Mouse (Mus musculus) urinary bladder, adult 18-20 months (tissue): ENCODE data around the gene Usp19.
A peak's percentile ranks its signal among the peaks of the same experiment; 100 is the strongest.

Experiments
- DNase-seq, 2 experiments: peaks; one replicate each; pipeline ENCODE4 v3.0.0; 2022; ENCODE audit warnings: low spot score in 2 of 2, mixed read lengths in 2 of 2

Gene Usp19

GRCm38 (mm10) chr9:108466219-108466618 lies 24.2 kb upstream of the Usp19 start:
- no peak for DNase-seq

- no peak for DNase-seq
Observed at GRCm38 (mm10) chr9:108469430-108469829, 21.0 kb upstream of the Usp19 start.

GRCm38 (mm10) chr9:108469845-108470244 lies 20.6 kb upstream of the Usp19 start:
- DNase-seq, result no peak

- no peak for DNase-seq
Observed at GRCm38 (mm10) chr9:108474528-108474927, 15.9 kb upstream of the Usp19 start.

DNA sequence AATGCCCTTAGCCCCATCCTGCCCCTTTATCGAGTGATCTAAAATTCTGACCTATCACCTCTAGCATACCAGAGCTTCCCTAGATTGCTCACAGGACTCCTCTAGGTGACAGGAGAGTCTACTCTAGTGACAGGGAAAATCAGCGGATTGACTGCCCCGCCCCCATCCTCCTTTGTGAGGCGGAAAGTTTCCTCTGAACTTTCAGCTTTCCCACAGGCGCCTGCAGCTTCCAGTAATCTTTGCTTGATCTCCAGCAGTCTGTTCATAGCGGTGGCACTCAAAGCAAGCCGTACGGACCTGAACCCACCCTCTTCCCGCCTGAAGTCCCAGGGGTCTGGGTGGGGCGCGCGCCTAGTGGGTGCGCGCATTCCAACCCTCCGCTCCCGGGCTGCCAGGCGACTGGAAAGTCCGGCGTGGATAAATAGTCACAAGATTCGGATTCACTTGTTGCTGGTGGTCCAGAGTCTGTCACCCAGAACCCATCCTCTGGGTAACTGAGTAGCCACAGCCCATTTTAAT lies 11.7 kb upstream of the Usp19 start:
- peak; percentile 60 to 82 for DNase-seq

DNA sequence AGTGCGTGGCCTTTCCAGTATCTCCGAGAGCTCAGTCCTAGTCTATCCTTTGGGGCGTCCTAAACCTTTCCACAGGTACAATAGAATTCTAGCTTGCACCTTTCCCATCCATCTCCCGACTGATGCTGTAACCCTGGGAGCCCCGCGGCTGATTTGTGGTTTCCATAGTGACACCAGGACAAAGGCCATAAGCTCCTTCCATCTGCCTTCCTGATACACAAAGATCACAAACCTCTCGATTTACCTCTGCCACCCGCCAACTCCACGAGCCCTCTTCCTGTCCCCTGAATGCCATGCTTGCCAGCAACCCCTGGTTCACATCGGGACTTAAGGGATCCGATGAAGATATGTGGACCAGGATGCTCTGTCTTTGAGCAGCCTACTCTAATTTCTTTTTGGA lies 11.2 kb upstream of the Usp19 start:
- peak in 1 of 2 experiments; percentile 38 for DNase-seq

DNA sequence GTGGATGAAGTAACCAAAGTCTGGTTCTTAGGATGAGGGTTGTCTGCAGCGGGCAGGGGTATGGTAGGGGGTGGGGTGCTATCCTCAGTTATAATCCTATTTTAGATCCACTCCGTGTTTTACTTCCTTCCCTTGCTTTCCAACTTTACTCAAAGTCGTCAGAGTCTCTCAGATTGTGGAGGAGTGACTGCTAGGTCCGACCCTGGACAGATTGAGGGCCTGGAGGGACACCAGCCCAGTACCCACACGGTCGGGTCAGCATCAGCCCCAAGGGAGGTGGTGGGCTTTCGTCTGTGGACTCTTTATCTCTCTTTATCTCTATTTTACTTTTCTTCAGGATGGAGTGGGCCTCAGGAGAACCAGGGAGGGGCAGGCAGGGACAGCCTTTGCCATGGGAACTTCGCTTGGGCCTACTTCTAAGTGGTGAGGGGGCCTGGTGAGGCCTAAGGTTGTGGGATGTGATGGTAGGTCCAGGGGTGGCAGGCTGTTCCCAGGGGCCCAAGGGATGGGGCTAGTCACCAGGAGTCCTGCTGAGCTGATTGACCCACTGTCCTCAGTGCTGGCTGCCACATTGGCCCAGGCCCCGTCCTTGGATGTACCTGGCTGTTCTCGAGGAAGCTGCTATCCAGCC lies 10.6 kb upstream of the Usp19 start, which contains the start of gene Lamb2:
TSS of gene Lamb2 (plus strand) at position 16 of the 631 bp plus-strand sequence.
- DNase-seq, result peak in 1 of 2 experiments; percentile 51

GRCm38 (mm10) chr9:108480813-108481519 lies 9.4 kb upstream of the Usp19 start:
- no peak for DNase-seq

- no peak for DNase-seq
Observed at GRCm38 (mm10) chr9:108481520-108482210, 8.7 kb upstream of the Usp19 start.

GRCm38 (mm10) chr9:108483051-108483790 lies 7.2 kb upstream of the Usp19 start:
- no peak for DNase-seq

DNA sequence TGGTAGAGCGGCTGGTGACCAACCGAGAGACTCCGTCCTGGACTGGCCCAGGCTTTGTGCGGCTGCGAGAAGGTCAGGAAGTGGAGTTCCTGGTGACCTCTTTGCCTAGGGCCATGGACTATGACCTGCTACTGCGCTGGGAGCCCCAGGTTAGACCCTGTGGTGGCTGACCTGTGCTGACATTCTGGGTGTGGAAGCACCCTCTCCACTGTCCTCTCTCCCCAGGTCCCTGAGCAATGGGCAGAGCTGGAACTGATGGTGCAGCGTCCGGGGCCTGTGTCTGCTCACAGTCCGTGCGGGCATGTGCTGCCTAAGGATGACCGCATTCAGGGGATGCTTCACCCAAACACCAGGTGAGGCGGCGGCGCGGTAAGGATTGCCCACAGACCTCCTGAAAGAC lies 6.4 kb upstream of the Usp19 start:
- no peak for DNase-seq

DNA sequence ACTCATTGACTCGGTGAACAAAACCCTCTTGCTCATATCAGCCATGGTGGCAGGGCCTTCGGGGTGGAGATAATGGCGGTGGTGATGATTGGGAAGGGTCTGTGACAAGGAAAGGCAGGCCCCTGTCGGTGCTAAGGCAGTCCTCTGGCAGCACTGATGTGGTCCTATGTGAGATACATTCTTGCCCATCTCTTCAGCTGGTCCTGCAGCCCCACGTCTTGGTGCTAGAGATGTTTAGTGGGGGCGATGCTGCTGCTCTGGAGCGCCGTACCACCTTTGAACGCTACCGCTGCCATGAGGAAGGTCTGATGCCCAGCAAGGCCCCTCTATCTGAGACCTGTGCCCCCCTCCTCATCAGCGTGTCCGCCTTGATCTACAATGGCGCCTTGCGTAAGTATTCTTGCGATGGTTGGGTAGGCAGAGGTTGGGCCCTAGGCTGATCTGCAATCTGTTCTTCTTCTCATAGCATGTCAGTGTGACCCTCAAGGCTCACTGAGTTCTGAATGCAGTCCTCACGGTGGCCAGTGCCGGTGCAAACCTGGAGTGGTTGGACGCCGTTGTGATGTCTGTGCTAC lies 5.0 kb upstream of the Usp19 start:
- DNase-seq, result no peak

- DNase-seq, result no peak
Observed at GRCm38 (mm10) chr9:108486973-108487530, 3.4 kb upstream of the Usp19 start.

DNA sequence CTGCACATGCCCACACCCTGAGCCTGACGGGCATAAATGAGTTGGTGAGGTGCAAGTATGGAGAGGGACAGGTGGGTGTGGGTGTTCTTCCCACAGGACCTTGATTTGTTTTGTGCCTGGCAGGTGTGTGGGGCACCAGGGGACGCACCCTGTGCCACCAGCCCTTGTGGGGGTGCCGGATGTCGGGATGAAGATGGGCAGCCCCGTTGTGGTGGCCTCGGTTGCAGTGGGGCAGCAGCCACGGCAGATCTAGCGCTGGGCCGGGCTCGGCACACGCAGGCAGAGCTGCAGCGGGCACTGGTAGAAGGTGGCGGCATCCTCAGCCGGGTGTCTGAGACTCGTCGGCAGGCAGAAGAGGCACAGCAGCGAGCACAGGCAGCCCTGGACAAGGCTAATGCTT lies 2.0 kb upstream of the Usp19 start:
- no peak for DNase-seq

- DNase-seq, result no peak
Observed at GRCm38 (mm10) chr9:108489215-108489614, 1.2 kb upstream of the Usp19 start.

- no peak for DNase-seq
Observed at GRCm38 (mm10) chr9:108489702-108490558, 472 bp upstream of the Usp19 start.

DNA sequence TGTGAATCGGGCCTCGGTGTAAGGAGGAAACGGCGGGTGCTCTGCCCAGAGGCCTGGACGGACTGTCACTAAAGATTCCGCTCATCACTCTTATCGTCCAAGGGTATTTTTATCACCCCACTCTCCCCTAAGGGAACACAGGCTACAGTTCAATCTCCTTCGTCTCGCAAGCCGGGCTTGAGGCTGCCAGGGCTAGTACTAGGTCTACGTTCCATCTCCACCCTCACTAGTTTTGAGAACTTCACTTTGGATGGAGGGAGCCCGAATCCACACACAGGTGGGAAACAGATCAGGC lies 831 bp downstream of the Usp19 start:
- DNase-seq, result no peak

- DNase-seq, result no peak
Observed at GRCm38 (mm10) chr9:108492043-108492750, 1.8 kb downstream of the Usp19 start.

DNA sequence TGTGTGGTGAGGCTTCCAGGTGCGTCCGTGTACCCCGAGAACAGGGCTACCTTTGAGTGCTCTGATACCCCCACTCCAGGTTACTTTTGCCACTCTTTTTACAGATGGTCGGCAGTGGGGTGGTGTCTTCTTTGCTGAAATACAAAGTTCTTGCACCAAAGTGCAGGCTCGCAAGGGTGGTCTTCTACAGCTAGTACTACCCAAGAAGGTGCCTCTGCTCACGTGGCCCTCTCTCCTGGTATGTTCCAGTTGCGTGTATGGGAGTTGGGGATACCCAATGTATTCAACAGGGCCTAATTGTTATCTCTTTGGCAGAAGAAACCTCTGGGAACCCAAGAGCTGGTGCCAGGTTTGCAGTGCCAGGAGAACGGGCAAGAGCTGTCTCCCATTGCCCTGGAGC lies 2.8 kb downstream of the Usp19 start:
- no peak for DNase-seq
